Mouse (Mus musculus): Measurements from ENCODE around the gene Muc16. TPM values are rescaled to one million over a fixed set of nuclear protein-coding genes. Genes with fewer than 3 reads are reported as not detected.

Gene Muc16
- not detected for polyA plus RNA-seq (2021)

GRCm38 (mm10) chr9:18674480-18675154, at the start of gene Muc16:
Gene Muc16, minus strand, starts transcription at chr9:18674530.
- DNase-seq (ENCODE audit: low read depth, low spot score): no peak
- ATAC-seq: no peak
- CTCF ChIA-PET: no interaction called here
- POLR2A ChIA-PET: no interaction called here
- in situ Hi-C loops (cut with MboI; ENCODE audit: low pct_unique_long_range_greater_than_20kb): no loop called here
- no peak for TF ChIP-seq CTCF (IDR thresholded peaks at IDR 0.05)
- no peaks in the 10 kb centered on the region for H3K27me3 ChIP-seq

DNA sequence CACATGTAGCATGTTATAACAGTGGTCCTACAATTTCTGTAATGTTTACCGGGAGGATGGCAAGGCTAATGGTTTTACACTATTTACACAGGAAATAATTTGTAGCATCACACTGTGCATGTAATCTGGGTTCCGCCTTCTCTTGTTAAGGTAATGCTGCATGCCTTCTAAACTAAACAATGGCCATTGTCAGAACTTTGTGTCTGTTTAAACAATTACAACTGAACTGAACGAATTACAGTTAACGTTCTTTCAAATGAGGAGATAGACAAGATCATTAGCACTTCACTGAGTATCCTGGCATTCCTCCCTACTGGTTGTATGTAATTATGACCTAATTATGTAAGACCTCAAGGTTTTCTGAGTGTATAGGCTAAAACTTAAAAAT, 48.4 kb upstream of the Muc16 start:
- no peak for TF ChIP-seq CTCF (IDR thresholded peaks at IDR 0.05)
- H3K27me3 ChIP-seq: no peaks in the 10 kb centered on the region
- no peak for ATAC-seq
- POLR2A ChIA-PET: no interaction called here
- DNase-seq (ENCODE audit: low read depth, low spot score): no peak
- CTCF ChIA-PET: no interaction called here
- in situ Hi-C loops (cut with MboI; ENCODE audit: low pct_unique_long_range_greater_than_20kb): no loop called here

DNA sequence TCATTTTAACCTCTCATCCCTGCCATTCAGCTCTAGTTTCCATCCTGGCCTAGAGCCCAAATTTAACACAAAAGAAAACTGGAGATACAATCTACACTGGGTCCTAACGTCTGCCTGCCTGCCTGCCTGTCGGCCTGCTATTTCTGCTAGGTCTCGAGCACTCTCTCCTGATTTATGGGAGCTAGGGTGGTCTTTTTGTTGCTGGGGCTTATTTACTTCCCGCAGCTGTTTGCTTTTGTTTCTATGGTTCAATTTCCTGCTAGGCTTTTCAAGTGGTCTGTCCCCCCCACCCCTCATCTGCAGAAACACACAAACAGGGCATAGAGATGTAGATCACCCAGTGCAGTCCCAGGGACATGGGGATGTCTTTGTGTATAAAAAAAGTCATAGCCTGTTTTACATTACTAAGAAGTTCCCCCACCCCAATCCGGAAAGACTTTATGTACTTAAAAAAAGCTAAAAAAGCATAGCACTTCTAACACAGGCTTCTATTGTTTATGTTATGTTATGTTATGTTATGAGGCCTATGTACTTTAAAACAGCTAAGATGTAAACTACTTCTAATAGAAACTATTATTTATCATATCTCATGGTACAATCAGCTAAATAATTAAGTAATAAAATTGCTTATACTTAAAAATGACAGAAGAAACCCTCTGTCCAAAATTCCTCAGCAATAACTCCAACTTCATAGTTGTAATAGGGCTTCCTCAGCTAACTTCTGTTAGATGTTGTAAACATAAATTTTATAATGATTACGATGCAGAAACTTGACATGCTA, 47.8 kb upstream of the Muc16 start:
- ChIA-PET POLR2A (no interaction called here), CTCF (no interaction called here)
- in situ Hi-C loops (cut with MboI; ENCODE audit: low pct_unique_long_range_greater_than_20kb): no loop called here
- H3K27me3 ChIP-seq: no peaks in the 10 kb centered on the region
- TF ChIP-seq CTCF (IDR thresholded peaks at IDR 0.05): no peak
- ATAC-seq (no peak), DNase-seq (ENCODE audit: low read depth, low spot score) (no peak)

DNA sequence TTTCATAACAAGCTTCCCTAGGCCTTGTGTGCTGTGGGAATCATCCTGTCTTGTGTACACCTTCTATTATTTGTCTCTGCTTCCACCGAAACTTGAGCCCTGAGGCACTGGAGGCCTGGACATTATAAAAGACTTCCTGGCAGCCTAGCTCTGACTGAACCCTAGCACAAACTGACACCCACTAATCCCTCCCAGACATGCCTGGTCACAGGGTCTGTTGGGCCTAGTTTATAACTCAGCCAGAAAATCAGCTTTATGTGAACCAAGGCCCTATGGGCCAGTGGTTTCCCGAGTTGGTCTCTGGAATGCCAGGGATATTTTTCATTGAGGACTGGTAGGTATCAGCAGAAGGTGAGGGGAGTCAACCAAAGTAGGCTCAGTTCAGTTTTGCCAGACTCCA, 46.7 kb upstream of the Muc16 start:
- TF ChIP-seq CTCF (IDR thresholded peaks at IDR 0.05): no peak
- ChIA-PET CTCF (no interaction called here), POLR2A (no interaction called here)
- H3K27me3 ChIP-seq: no peaks in the 10 kb centered on the region
- in situ Hi-C loops (cut with MboI; ENCODE audit: low pct_unique_long_range_greater_than_20kb): no loop called here
- no peak for ATAC-seq
- no peak for DNase-seq (ENCODE audit: low read depth, low spot score)

DNA sequence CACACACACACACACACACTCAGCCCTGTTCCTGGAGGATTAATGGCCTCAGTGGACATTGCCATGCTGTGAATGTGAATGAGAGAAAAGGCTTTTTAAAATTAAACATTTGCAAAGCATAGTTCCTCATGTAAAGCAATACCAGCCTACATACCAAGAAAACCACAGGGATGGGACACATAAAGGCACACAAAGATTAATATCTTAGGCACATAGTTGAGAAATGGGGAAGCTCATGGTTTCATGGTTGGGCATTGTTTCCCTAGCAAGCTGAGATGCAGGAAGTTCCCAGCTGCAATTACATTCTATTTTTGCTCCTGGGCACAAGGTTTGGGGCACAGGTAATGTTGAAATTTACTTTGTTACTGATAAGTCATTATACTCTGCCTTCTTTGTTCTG, 31.3 kb upstream of the Muc16 start:
- POLR2A ChIA-PET: no interaction called here
- ATAC-seq: no peak
- in situ Hi-C loops (cut with MboI; ENCODE audit: low pct_unique_long_range_greater_than_20kb): no loop called here
- DNase-seq (ENCODE audit: low read depth, low spot score): no peak
- no peaks in the 10 kb centered on the region for H3K27me3 ChIP-seq
- CTCF ChIA-PET: no interaction called here
- no peak for TF ChIP-seq CTCF (IDR thresholded peaks at IDR 0.05)

- no peak for DNase-seq (ENCODE audit: low read depth, low spot score)
- ChIA-PET CTCF (no interaction called here), POLR2A (no interaction called here)
- in situ Hi-C loops (cut with MboI; ENCODE audit: low pct_unique_long_range_greater_than_20kb): no loop called here
- TF ChIP-seq CTCF (IDR thresholded peaks at IDR 0.05): no peak
- ATAC-seq: no peak
- no peaks in the 10 kb centered on the region for H3K27me3 ChIP-seq
Measured at GRCm38 (mm10) chr9:18598366-18598765, 76.0 kb downstream of the Muc16 start.

- CTCF ChIA-PET: no interaction called here
- ATAC-seq (peak; percentile 60), DNase-seq (ENCODE audit: low read depth, low spot score) (no peak)
- in situ Hi-C loops (cut with MboI; ENCODE audit: low pct_unique_long_range_greater_than_20kb): loop anchor here (25.0 kb wide), 1 partner anchor 229 kb away; no protein-coding TSS in a partner anchor
- peak; percentile 40 for TF ChIP-seq CTCF (IDR thresholded peaks at IDR 0.05)
- POLR2A ChIA-PET: no interaction called here
- no peaks in the 10 kb centered on the region for H3K27me3 ChIP-seq
Measured at GRCm38 (mm10) chr9:18508098-18508497, 166.2 kb downstream of the Muc16 start.

DNA sequence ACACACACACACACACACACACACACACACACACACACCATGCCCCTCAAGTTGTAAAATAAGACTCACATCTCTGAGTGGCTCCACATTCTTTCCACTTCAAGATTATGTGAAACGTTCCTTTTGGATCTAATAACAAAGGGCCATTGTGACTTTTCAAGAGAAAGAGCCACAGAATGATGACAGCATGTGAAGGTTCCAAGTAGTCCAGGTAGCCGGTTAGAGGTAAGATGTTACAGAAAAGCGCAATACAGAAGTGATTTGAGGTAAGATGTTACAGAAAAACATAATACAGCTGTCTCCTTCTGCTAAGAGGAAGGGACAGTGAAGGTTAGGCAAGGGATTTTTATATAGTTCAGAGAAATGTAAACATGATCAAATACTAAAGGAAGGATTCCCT, 196.2 kb downstream of the Muc16 start, which contains the start of the genes Zfp558 and Mbd3l1:
Gene Zfp558 (minus strand): TSS at position 101 of the 400 bp plus-strand sequence.
Gene Mbd3l1 (plus strand): TSS at position 192 of the 400 bp plus-strand sequence.
- TF ChIP-seq CTCF (IDR thresholded peaks at IDR 0.05): no peak
- H3K27me3 ChIP-seq: peaks cover 10% of the 10 kb centered on the region
- ChIA-PET POLR2A (interaction anchor here (0.7 kb wide), 1 partner anchor 97 kb away, joined by 6 read pairs; no protein-coding TSS in a partner anchor), CTCF (no interaction called here)
- ATAC-seq (no peak), DNase-seq (ENCODE audit: low read depth, low spot score) (no peak)
- in situ Hi-C loops (cut with MboI; ENCODE audit: low pct_unique_long_range_greater_than_20kb): loop anchor here (10.0 kb wide), 1 partner anchor 163 kb away; no protein-coding TSS in a partner anchor

DNA sequence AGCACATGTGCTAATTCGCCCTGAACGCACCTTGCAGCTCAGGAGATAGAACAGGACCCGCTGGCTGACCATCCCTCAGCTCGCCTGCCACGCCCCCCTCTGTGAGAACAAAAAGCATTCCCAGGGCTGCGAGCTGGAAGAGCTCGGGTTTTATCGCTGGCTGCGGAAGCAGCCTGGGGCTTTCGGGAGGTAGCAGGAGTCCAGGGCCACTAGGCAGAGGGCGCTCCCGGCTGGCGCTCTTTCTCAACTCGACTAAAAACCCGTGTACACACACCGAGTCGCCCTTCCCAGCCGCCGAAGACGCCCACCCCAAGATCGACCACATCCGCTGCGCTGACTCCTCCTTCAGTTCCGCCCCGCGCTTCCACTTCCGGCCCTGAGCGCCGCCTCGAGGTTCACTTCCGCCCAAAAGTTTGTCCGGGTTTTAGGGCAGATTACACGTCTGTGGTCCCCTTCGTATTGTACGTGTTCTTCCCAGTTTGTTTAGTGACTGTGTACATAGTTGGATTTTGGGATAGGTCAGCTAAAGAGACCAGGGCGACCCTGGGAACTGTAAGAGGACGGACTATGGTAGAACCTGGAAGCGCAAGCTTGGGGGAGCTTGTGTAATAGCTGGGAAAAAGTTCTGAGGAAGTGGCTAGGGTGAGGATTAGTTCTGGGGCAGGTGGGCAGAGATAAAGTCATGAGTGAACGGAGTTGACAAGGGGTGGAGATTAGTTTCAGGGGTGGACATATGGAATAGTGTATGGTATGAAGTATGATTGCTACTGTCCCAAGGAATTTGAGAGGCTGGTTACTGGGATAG, 200.8 kb downstream of the Muc16 start:
- ChIA-PET POLR2A (no interaction called here), CTCF (interaction anchor here (1.3 kb wide), 1 partner anchor 12 kb away, joined by 4 read pairs; no protein-coding TSS in a partner anchor)
- H3K27me3 ChIP-seq: peaks cover 5% of the 10 kb centered on the region
- ATAC-seq (peak; percentile 99), DNase-seq (ENCODE audit: low read depth, low spot score) (peak; percentile 20)
- in situ Hi-C loops (cut with MboI; ENCODE audit: low pct_unique_long_range_greater_than_20kb): loop anchor here (10.0 kb wide), 1 partner anchor 159 kb away; no protein-coding TSS in a partner anchor
- peak; percentile 31 for TF ChIP-seq CTCF (IDR thresholded peaks at IDR 0.05)

- no peak for DNase-seq (ENCODE audit: low read depth, low spot score)
- no peaks in the 10 kb centered on the region for H3K27me3 ChIP-seq
- CTCF ChIA-PET: no interaction called here
- POLR2A ChIA-PET: no interaction called here
- in situ Hi-C loops (cut with MboI; ENCODE audit: low pct_unique_long_range_greater_than_20kb): no loop called here
- no peak for ATAC-seq
- no peak for TF ChIP-seq CTCF (IDR thresholded peaks at IDR 0.05)
Measured at GRCm38 (mm10) chr9:18468005-18468404, 206.3 kb downstream of the Muc16 start.

Data from Patski (cell line).